Mouse (Mus musculus) regulatory T cell (primary cell): Measurements from ENCODE around the gene Tmem150c.

Experiments used
- in situ Hi-C: fragments of 300-600 bp; cut with MboI, MseI; formaldehyde crosslinking; loops from one replicate; pipeline ENCODE4 v1.15.1; 2025; ENCODE audit warnings: high pct_unique_total_duplicates

The Tmem150c gene

DNA sequence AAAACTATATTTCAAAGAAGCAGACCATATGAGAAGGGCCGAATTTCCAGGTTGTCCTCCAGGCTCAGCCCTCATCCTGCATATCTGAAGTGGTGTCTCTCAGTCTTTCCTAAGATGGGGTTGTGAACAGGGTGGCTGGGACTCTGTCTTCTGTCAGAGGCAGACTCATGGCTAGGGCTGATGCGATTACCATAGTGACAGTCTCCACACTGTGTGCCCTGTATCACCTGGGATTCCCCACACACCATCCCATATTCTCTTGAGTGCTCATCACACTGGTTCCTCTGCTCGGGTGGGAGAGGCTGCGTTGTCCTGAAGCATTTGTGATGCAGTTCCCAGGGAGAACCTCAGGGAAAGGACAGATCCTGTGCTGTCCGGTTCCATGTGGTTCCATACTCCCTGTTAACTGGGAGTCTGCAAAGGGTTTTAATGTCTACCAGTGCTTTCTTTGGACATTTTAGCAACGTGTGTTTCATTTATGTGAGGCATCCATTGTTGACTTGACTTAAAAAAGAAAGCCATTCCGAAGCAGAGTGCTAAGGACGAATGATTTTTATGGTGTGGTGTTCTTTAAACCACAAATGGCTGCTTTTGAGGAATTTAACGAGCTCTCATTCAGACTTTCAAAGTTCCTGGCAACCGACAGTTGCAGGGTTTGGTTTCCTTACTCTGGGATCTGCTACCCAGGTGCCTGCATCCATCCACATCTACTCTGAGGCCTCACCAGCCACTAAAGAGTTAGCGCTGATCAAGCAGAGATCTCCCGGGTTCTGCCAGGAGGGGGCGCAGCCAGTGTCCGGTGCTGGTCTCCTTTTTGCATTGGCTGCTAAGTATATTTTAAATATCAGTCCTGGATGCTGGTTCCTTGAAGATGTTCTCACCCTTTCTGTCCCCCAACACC is 7.2 kb upstream of the Tmem150c start:
- in situ Hi-C loops, result no loop called here

DNA sequence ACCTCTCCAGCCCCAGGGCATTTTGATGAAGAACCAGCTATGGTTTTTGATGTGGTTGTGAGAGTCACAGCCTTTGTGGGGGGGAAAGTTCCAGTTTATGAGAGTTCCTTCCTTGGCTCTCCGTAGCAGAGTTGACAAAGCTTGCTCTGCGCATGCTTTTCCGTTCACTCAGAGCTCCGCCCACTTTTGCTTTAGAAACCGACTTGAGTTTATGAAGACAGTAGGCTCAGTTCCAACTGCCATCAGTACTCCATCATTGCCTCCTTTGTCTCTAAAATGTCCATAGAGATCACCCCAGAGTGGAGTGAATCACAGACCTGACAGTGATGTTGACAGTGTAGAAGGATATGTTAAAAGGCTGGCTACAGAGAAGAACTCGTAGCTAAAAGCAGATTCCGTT is 3.8 kb upstream of the Tmem150c start:
- in situ Hi-C loops, result no loop called here

DNA sequence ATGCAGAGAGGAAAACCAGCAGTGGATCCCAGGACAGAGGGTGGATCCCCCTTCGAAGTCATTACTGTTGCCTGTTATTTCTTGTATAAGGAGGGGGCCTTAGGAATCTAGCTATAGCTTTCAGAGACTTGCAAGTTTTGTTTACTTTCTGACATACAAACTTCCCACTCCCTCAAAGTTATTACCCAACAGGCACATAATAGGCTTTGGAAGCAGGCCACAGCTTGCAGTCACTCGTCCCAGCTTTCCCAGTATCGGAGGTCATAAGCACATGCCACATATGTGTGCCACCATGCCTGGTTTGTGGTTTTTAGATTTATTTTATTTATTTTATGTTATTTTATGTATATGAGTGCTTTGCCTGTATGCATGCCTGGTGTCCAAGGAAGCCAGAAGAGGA is 3.2 kb upstream of the Tmem150c start:
- in situ Hi-C loops, result no loop called here

DNA sequence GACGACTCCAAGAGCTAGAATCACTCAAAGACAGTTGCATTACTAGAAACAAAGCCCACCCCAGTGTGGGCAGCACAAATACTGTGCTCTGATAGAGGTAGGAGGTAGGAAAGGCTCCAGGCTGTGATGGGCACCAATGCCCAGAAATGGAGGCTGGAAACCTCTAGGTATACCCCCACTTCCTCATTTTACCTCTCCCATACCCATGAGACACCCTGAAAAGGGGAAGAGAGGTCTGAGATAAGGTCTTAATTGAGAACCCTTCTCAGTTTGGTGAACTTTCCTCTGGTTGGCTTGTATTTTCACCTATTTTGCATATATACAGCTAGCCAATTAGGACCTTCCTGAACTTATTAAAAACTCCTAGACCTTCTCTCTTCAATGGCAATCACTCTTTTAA is 2.4 kb upstream of the Tmem150c start:
- in situ Hi-C loops, result no loop called here

DNA sequence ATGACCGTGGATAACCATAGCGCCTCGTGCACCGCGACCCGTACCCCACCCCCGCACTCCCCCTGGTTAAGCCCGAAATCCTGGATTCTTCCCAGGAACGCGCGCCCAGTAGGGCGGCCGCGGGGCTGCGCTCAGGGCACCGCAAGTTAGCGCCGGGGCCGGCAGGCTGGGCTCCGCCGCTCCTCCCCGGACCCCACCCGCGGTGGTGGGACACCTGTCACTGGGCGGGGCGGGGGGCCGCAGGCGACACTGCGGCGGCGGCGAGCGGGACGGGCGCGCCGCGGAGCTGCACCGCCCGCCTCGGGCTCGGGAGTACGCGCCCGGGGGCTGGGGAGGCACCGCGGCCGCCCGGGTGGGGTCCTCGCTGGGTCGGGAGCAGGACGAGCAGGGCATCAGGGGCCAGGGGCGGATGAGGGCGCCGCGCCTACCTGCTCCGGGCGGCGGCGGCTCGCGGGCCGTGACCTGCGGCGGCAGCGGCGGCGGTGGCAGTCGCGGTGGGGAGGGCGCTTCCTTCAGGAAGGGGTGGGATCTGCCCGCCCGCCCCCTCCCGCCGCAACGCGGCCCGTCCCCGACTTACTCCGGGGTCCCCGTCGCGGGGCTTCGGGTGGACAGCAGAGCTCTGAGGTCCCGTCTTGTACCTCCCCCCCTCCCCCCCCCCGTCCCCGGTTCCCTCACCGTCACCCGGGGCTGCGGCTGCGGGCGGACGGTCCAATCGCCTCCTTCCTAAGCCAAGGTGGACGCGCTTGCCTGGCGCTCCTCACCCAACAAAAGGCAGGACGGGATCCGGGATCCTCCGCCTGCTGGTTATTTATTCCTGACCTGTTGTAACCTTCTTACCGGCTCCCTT is 594 bp downstream of the Tmem150c start:
- in situ Hi-C loops, result no loop called here

DNA sequence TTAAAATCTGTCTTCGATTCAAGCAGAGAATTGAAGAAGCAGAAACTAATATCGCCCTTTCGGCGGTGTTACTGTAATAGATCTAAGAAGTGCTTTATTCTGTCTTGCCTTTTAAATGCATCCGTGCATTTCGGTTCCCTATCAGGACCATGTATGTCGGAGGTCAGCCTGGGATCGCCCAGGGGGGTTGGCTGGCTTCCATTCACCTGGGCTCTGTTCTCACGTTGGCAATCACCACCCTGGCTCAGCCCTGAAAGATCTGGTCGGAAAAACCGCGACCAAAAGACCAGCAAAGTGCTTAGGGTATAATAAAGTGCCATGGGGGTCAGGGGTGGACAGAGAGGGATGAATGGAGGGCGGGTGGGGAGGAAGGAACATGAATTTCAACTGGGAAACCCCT is 1.3 kb downstream of the Tmem150c start:
- in situ Hi-C loops, result no loop called here

DNA sequence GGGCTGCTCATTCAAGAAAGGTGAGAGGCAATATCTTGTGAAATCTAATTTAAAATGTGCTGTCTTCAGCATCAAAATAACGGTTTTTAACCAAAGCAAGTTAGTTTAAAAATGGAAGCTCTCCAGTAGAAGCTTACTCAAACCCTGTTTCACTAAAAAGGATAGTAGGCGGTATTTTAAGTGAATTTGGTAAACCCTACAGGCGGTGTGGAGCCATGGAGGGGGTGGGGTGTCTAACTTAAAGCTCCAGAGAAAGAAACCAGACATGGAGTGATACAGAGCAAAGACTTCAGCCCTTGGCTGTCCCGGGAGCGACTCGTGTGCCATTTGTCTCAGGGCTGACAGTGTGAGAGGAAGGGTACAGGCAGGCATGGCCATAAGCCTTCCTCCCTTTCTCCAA is 4.0 kb downstream of the Tmem150c start:
- in situ Hi-C loops, result no loop called here

DNA sequence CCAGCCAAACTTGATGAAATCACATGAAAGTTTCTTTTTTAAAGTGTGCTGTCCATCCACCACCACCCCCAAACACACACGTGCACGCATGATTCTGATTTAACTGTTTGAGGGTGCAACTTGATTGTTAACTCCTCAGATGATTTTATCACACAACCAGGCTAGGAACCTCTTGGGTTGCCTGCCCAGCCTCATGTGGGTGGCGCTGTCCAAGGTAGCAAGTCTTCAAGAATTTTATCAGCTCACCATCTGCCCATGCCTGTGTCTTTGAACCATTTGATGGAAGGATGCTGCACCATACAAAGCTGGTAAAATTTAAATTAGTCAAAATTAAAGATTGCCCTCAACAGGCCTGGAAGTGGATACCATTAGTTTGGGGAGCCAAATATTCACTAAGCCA is 9.6 kb downstream of the Tmem150c start:
- in situ Hi-C loops, result no loop called here

DNA sequence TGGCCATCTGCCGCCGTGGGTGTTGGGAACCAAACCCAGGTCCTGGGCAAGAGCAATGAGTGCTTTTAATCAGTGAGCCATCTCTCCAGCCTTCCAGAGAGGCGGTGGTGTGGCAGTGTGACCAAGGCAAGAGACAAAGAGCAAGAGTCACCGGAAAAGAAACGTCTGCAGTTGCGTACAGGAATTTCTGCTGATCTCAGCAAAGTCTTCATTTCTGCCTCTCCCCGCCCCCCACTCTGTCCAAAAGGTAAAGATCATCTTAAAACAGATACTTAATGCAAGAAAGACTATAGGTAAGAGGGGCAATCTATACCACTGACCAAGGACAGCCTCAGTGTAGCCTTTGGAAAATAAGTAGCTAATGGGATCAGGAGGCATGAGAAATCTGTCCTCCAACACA is 14.8 kb downstream of the Tmem150c start:
- in situ Hi-C loops, result no loop called here

DNA sequence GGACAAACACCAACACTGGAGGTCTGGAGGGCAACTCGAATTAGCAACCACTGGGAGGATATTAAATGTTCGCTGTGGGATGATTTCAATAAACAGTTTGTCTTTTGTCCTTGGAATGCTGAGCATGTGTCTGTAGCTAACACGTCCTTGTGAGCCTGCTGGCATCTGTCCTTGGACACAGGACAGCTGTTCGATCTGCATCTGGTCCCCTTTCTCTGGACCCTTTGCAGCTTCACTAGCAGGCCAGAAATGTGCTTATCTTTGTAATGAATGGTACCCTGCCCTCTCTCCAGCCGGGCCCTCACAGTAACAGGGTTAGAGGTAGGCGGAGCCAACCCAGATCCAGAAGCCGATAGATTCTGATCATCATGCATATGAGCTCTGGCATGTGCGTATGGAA is 32.3 kb downstream of the Tmem150c start:
- in situ Hi-C loops, result loop anchor here (5.0 kb wide), 1 partner anchor 100 kb away; no protein-coding TSS in a partner anchor

DNA sequence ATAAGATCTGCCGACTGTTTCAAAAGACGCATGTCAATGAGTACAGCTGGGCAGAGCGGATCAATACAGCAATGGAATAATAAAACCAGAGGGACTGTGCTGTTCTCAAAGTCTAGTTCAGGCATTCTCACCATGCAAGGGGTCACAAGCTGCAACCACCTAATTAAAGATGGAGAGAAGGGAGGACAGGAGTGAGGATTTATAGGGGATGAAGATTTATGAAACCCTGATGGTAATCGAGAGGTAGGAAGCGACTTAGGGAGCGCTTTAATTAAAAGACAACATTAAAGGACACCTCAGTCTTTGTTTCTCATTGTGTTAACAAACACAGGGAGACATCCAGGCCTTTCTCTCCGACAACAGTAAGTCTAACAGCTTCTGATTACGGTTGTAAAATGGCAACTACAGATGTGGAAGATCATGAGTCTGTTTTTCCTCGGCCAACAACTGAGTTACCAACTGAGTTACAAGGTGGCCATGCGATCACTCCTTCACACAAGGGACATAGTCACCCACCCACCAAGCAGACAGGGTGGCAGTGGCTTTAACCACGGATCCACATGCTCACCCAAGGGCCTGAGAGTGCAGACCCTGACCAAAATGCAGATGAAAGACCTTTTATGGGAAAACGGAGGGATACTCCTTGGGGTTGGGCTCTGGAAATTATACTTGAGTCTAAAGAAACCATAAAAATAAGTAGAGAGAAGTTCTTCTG is 34.0 kb downstream of the Tmem150c start:
- in situ Hi-C loops, result loop anchor here (5.0 kb wide), 1 partner anchor 102 kb away; no protein-coding TSS in a partner anchor

DNA sequence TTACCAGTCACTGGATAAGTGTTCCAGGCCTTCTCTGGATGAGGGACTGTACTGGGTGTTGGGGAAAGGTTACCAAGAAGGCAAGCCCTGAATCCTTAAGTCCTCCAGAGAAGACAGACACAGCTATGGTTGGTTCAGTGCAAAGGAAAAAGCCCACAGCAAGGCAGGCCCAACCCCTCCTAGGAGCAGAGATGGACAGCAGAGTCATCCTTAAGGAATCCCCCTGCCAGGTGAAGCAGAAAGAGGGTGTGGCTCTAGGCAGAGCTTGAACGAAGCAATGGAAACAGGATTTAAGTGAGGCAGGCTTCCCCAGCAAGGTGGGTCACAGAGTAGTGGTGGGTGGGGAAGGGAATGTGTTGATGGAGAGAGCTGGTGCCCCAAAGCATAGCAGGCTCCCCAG is 35.1 kb downstream of the Tmem150c start:
- in situ Hi-C loops, result no loop called here

DNA sequence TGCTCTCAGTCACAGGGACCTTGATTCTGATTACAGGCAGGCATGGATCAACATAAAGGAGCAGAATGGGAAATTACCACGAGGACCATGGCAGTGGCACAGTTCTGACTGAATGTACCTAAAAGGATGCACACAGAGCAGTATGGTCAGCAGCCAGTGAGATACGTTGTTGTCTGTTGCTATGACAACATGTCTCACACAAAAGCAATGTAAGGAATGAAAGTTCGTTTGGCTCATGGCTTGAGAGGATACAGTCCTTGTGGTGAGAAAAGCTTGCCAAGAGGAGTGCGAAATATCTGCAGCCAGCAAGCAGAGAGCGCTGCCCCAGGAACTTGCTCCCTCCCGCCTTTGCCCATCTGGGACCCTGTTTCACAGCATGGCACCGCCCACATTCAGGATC is 36.3 kb downstream of the Tmem150c start:
- in situ Hi-C loops, result no loop called here

DNA sequence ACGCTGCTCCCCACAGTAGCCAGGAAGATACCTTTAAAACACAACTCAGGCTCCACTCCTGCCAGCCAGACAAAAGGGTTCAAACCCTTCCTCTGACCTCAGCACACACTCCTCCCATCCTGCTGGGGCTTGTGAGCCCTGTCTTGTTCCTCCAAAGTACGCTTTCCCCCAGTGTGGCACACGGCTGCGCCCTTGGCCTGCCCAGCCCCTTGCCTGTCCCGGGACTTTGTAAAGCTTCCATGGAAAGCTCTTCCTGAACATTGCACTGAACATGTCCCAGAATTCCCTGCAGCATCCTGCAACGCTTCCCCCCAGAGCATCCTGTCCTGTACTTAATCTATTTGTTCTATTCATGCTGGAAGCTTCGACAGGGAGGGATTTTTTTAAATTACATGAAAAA is 38.4 kb downstream of the Tmem150c start:
- in situ Hi-C loops, result no loop called here

DNA sequence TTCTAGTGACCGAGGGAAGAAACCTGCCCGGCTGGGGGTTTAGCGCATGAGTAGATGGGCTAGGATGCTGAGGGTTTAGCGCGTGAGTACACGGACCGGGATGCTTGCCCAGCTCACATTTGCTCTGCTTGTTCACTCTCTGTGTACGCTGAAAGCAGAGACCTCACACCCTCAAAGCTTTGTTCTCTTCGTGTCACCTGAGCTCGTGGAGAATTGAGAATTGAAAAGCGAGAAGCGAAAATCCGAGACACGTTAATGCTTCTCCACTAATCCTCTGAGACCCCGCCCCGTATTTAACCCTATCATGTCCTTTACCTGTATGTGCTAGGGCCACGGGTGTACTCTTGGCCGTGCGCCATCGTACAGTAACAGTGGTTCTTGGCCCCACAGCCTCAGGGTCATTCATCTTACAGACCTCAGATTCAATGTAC is 38.9 kb downstream of the Tmem150c start:
- in situ Hi-C loops, result no loop called here

DNA sequence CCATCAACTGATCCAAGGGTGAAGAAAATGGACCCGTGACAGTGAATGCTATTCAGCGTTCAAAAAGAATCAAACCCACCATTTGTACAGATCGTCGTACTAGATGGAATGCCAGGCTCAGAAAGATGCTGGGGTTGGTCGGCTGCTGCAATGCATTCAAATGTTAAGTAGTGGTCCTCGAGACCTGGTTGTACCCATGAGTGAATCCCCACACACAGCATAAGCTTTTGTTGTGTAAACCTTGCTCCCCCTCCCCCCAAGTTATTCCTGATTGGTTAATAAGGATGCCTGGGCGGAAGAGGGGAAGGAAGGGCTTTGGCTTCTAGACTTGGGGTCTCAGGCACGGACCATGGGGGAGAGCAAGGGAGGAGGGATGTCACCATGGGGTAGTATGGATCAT is 40.3 kb downstream of the Tmem150c start:
- in situ Hi-C loops, result no loop called here

DNA sequence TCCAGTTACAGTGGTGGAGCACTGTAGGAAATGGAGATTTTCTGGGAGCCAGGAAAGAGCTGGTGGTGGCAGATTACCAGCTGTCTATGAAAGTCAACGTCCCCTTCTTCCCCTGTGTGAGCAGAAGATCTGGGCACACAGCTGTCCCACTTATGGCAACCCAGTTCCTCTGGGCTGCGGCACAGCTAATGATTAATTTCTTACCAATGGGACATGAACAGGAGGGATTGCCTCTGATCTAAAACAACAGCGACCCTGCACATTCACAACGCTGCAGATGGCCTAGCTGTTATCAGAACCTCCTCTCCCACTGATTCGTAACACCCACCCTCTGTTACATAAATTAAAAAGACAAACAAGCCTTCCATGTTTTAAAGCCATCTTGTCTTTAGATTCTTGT is 46.2 kb downstream of the Tmem150c start:
- in situ Hi-C loops, result no loop called here

DNA sequence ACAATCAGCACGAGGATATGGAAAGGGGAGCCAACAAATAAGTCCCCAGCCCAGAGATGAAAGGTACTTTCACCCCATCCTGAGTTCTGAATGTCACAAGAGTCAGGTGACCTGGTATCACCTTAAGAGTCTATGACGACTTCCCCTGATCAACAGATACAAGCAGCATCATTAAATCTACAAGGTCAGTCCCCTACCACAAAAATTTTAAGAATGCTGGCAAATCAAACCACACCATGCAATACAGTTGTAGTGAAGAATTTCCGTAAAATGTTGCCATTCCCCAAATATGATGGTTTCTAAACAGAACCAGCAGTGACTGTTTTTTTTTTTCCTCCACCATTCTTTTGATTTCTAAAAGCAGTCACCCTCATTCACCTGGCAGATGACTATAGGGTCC is 49.0 kb downstream of the Tmem150c start:
- in situ Hi-C loops, result no loop called here

DNA sequence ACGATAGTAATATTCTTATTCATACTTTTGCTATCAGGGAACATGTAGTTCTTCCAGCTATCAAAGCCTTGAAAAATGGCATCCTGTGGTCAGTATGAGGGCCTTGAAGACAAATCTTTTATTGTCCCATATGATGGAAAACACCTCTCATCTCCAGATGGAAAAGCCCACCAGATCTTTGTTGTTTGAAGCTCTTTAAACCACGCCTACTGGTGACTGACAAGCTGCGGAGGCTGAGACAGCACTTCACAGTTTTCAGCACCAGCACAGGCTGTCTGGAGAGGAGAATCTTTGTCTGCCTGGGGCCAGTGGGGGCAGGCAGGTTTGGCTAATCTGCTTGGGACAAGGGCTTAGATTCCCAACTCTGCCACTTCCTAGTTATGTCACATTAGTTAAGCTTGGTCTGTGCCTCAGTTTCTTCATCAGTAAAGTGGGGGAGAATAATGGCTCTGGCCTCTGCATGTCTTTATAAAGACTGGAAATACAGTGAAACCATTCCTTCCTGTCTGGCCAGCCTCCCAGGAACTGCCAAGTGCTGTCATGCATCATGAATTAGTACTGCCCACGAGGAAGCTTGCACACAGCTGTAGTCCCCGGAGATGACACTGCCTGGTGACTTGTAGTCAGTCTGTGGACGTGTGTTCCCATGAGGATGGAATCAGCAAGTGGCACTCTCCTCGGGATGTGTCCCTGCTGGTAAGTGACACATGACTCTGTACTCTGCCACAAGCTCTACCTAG is 49.9 kb downstream of the Tmem150c start:
- in situ Hi-C loops, result no loop called here

DNA sequence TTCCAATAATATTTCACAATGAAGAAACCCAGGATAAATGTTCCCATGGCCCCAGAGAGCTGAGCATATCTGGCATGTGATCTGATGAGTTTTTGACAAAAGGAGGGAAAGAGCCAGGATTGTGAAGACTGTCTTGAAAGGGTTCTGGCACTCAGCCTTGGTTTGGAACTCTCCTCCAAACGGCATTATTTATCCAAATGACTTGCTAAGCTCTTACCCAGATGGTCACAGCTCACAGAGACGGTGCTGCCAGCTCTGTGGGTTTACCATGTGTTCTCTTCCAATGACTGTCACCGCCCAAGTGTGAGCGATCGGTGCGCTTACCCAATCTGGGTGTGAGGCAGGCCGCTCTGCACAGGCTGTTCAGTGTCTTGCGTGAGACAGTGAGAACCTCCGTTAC is 50.7 kb downstream of the Tmem150c start:
- in situ Hi-C loops, result no loop called here

DNA sequence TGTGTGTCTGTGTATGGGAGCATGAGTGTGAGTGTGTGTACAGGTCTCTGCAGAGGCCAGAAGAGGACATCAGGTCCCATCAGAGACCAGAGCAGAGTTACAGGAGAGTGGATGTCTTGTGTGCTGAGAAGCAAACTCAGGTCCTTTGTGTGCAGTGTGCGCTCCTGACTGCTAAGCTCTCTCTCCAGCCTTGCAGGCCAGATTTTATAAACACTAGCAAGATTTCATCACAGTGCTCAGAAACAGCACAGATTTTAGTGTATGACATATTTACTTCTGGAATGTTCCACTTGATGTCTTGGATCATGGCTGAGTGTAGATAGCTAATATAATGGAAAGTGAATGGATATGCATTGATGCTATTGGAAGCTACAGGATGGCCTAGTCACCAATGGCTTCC is 57.2 kb downstream of the Tmem150c start:
- in situ Hi-C loops, result no loop called here
